In genomic region chr5:76118441-76118840, GRCm38 (mm10) we compare ENCODE assay signal across 9 mouse cellular contexts. TPM values are rescaled to one million over a fixed set of nuclear protein-coding genes. Genes with fewer than 3 reads are reported as not detected.
DNase-seq lines count a peak whose midpoint lies in the region; ATAC-seq lines count a peak whose summit lies in the region.
"Had no signal": no experiment of that assay in that cellular context is flagged by ENCODE, and none has a peak within 500 bp of the region (broad histone marks: within the 10 kb centered on the region; RNA-seq: fewer than 3 reads in every experiment).

No protein-coding gene starts in this region.

- no peak overlapping the region for H3K4me2 ChIP-seq in kidney, embryonic 16.5 days (replicated peaks; ENCODE audit: low read depth, low read length)

- WGBS in kidney, embryonic 16.5 days, result 31% methylated on average over 7 of the region's 7 CpGs

- no peaks in the 10 kb centered on the region for H3K36me3 ChIP-seq in kidney, embryonic 16.5 days (ENCODE audit: insufficient read depth, low read length)

- H3K27me3 ChIP-seq in kidney, embryonic 16.5 days (ENCODE audit: insufficient read depth, low read length), result no peaks in the 10 kb centered on the region

- no peak overlapping the region for H3K4me3 ChIP-seq in kidney, embryonic 16.5 days (ENCODE audit: low read length)
- H3K4me3 ChIP-seq: myocyte had no signal

- H3K9ac ChIP-seq in kidney, embryonic 16.5 days (replicated peaks; ENCODE audit: low read length), result no peak overlapping the region

- no peak overlapping the region for H3K27ac ChIP-seq in kidney, embryonic 16.5 days (ENCODE audit: low read length)

- peak; percentile 27 to 71 for DNase-seq in kidney, adult 8-10 months
- peak; percentile 84 for DNase-seq in NIH3T3 (ENCODE audit: low read depth)
- peak; percentile 81 to 86 for DNase-seq in cerebellum, postnatal 14 days
- DNase-seq in heart, adult 8-10 months (ENCODE audit: low spot score), result peak; percentile 82
- DNase-seq in layer of hippocampus, postnatal 36 days, result peak; percentile 44 to 69
- DNase-seq in natural killer cell, adult 2 months (ENCODE audit: low spot score in 2 of 2), result peak; percentile 9 to 41
- peak; percentile 46 to 62 for DNase-seq in urinary bladder, postnatal 36 days (ENCODE audit: low spot score in 2 of 2)

- H3K4me1 ChIP-seq in kidney, embryonic 16.5 days (ENCODE audit: insufficient read depth, low read length), result no peaks in the 10 kb centered on the region

- H3K9me3 ChIP-seq in kidney, embryonic 16.5 days (ENCODE audit: low read length), result peaks cover 7% of the 10 kb centered on the region

- ATAC-seq in kidney, embryonic 16.5 days (ENCODE audit: low FRiP score, low TSS enrichment), result no peak

RNA-seq across cellular contexts. Expression of gene Srd5a3, which starts 21.6 kb away (rescaled TPM):
- 42.8 and 44.5 TPM in 2 replicates for polyA plus RNA-seq in kidney, embryonic 16.5 days (2015; fragmentation: Nextera tagmentation; extraction: Ambion mirVana)
- total RNA-seq in heart, adult 8-10 months (2022), result 1 to 10 TPM; 6.1 to 7.4 (median 7.0) TPM
- total RNA-seq in layer of hippocampus, postnatal 36 days (2021), result 10 to 100 TPM; 19.1 to 20.8 TPM

Comparison
In these comparisons a context has a peak if more than half of its experiments do, and no peak if none do; other contexts are left out.
1. DNase-seq: peak in every context shown above with its lines; median percentile 84 in NIH3T3; 84 in cerebellum, postnatal 14 days; 82 in heart, adult 8-10 months; 56 in layer of hippocampus, postnatal 36 days; 54 in urinary bladder, postnatal 36 days; 49 in kidney, adult 8-10 months; 25 in natural killer cell, adult 2 months.